Mouse (Mus musculus) midbrain, embryonic 12.5 days (tissue): ENCODE measurements around the gene Nfam1. TPM values are rescaled to one million over a fixed set of nuclear protein-coding genes. Genes with fewer than 3 reads are reported as not detected.
"Not testable (repeated sequence)": the region's sequence is repeated elsewhere in the genome, so short reads cannot be mapped to it uniquely, and the experiment has no call there.

Experiments
- ATAC-seq: fragments of 200-750 bp; cut with Nextera tagmentation; 2 replicates; pipeline ENCODE4 v1.8.0; 2017; ENCODE audit warnings: low read depth, moderate TSS enrichment, moderate library complexity; ENCODE audit not compliant: low FRiP score
- H3K27ac ChIP-seq: fragments of 300-500 bp; sonication (generic); replicated peaks from 2 replicates; pipeline ENCODE4 v1.5.1; 2016; ENCODE audit warnings: mild to moderate bottlenecking
- H3K27me3 ChIP-seq: fragments of 300-500 bp; sonication (generic); 2 replicates; pipeline ENCODE4 v1.6.1; 2016; ENCODE audit warnings: mild to moderate bottlenecking
- H3K36me3 ChIP-seq: fragments of 300-500 bp; sonication (generic); 2 replicates; pipeline ENCODE4 v1.6.1; 2016
- H3K4me1 ChIP-seq: fragments of 300-500 bp; sonication (generic); 2 replicates; pipeline ENCODE4 v1.6.1; 2016
- H3K4me2 ChIP-seq: fragments of 300-500 bp; sonication (generic); replicated peaks from 2 replicates; pipeline ENCODE4 v1.6.1; 2016; ENCODE audit warnings: mild to moderate bottlenecking, moderate library complexity
- H3K4me3 ChIP-seq: fragments of 300-500 bp; sonication (generic); 2 replicates; pipeline ENCODE4 v1.5.1; 2016; ENCODE audit warnings: mild to moderate bottlenecking
- H3K9ac ChIP-seq: fragments of 300-500 bp; sonication (generic); replicated peaks from 2 replicates; pipeline ENCODE4 v1.6.1; 2016; ENCODE audit warnings: mild to moderate bottlenecking, moderate library complexity
- H3K9me3 ChIP-seq: fragments of 300-500 bp; sonication (generic); 2 replicates; pipeline ENCODE4 v1.6.1; 2016; ENCODE audit warnings: mild to moderate bottlenecking
- WGBS: fragments of 180-500 bp; shearing (Covaris S2); methylation state at CpG from one replicate; pipeline ENCODE4 v1.1.7; 2016; 5-methylcytosine and 5-hydroxymethylcytosine counted together
- polyA plus RNA-seq: library from polyadenylated mRNA; unstranded; fragments of >200 nt; fragmentation: Nextera tagmentation; extraction: Ambion mirVana; gene quantifications from 2 replicates; pipeline ENCODE4 v1.2.1, GENCODE M21; 2016

The Nfam1 gene
- polyA plus RNA-seq, 1 experiment from 2014 or later, result 4.2 TPM

DNA sequence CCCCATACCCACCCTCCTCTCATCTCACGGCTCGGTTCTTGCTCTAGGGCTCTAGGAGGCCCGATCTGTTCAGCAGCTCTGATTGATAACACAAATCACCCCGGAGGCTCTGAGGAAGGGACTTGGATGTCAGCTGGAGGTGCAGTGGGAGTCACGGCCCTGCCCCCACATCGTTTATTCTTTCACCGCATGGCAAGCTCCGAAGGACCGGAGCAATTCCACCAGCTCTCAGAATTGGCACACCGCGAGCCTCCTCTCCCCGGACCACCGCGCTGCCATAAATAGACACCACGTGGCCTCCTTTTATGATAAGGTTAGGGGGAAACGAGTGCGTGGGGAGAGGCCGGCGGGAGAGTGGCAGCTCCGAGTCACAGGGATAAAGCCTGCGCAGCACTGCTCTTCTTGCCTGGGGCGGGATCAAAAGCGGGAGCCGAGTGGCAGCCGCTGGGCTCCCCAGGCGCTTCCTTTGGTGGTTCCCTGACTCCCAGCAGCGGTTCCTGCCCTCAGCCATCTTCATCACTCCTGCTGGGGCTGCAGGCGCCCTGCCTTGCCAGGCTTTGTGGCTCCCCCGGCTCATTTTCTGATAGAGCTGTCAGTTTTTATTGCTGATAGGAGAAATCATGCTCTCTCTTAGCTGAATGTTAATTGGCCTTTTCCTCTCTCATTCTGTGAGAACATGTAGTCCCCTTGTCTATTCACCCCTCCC, 23.4 kb upstream of the Nfam1 start:
- peak overlapping the region; percentile 64 for H3K4me2 ChIP-seq
- H3K36me3 ChIP-seq, result no peaks in the 10 kb centered on the region
- peak overlapping the region; percentile 85 for H3K27ac ChIP-seq
- H3K4me3 ChIP-seq, result peak overlapping the region; percentile 30
- peak; percentile 80 for ATAC-seq
- WGBS, result under 1% methylated on average over 29 of the region's 29 CpGs
- peaks cover 12% of the 10 kb centered on the region for H3K27me3 ChIP-seq
- no peaks in the 10 kb centered on the region for H3K9me3 ChIP-seq
- H3K4me1 ChIP-seq, result peaks cover 51% of the 10 kb centered on the region
- peak overlapping the region; percentile 45 for H3K9ac ChIP-seq

GRCm38 (mm10) chr15:83055569-83055968, 22.5 kb upstream of the Nfam1 start:
- Histone ChIP-seq H3K9me3 (no peaks in the 10 kb centered on the region), H3K9ac (no peak overlapping the region; the same call in 1 of the 2 replicates), H3K4me3 (no peak overlapping the region), H3K36me3 (no peaks in the 10 kb centered on the region), H3K27ac (peak overlapping the region; percentile 85), H3K4me1 (peaks cover 48% of the 10 kb centered on the region), H3K27me3 (peaks cover 15% of the 10 kb centered on the region), H3K4me2 (no peak overlapping the region)
- no peak for ATAC-seq
- 45% methylated on average over 5 of the region's 5 CpGs for WGBS

GRCm38 (mm10) chr15:83053261-83053660, 20.2 kb upstream of the Nfam1 start:
- Histone ChIP-seq H3K36me3 (no peaks in the 10 kb centered on the region), H3K9ac (no peak overlapping the region), H3K4me3 (no peak overlapping the region), H3K27ac (peak overlapping the region; percentile 26; the same call in 1 of the 2 replicates), H3K9me3 (no peaks in the 10 kb centered on the region), H3K4me2 (no peak overlapping the region), H3K27me3 (peaks cover 17% of the 10 kb centered on the region), H3K4me1 (peaks cover 35% of the 10 kb centered on the region)
- no peak for ATAC-seq
- 58% methylated on average over 11 of the region's 11 CpGs for WGBS

GRCm38 (mm10) chr15:83052341-83053104, 19.4 kb upstream of the Nfam1 start:
- no peak overlapping the region for H3K4me2 ChIP-seq
- WGBS, result 71% methylated on average over 6 of the region's 6 CpGs
- H3K9me3 ChIP-seq, result no peaks in the 10 kb centered on the region
- 0 out of 2 replicates have a peak overlapping the region, but pooled peaks have one; percentile 10 for H3K27ac ChIP-seq
- no peak overlapping the region for H3K4me3 ChIP-seq
- ATAC-seq, result no peak
- peaks cover 31% of the 10 kb centered on the region for H3K4me1 ChIP-seq
- H3K9ac ChIP-seq, result no peak overlapping the region
- no peaks in the 10 kb centered on the region for H3K36me3 ChIP-seq
- H3K27me3 ChIP-seq, result peaks cover 20% of the 10 kb centered on the region

- peaks cover 11% of the 10 kb centered on the region for H3K27me3 ChIP-seq
- H3K9me3 ChIP-seq, result peaks cover 4% of the 10 kb centered on the region; the same call in 1 of the 2 replicates
- H3K4me2 ChIP-seq, result no peak overlapping the region
- H3K36me3 ChIP-seq, result no peaks in the 10 kb centered on the region
- H3K27ac ChIP-seq, result no peak overlapping the region
- no peak for ATAC-seq
- peaks cover 22% of the 10 kb centered on the region for H3K4me1 ChIP-seq
- WGBS, result 89% methylated on average over 7 of the region's 7 CpGs
- H3K9ac ChIP-seq, result no peak overlapping the region
- no peak overlapping the region for H3K4me3 ChIP-seq
These were observed 13.6 kb upstream of the Nfam1 start for GRCm38 (mm10) chr15:83046730-83047129.

- H3K9me3 ChIP-seq, result peaks cover 4% of the 10 kb centered on the region; the same call in 1 of the 2 replicates
- H3K4me3 ChIP-seq, result no peak overlapping the region
- ATAC-seq, result no peak
- H3K4me1 ChIP-seq, result peaks cover 22% of the 10 kb centered on the region
- H3K4me2 ChIP-seq, result no peak overlapping the region
- H3K36me3 ChIP-seq, result no peaks in the 10 kb centered on the region
- no peak overlapping the region for H3K27ac ChIP-seq
- H3K27me3 ChIP-seq, result peaks cover 11% of the 10 kb centered on the region
- no peak overlapping the region for H3K9ac ChIP-seq
- WGBS, result 100% methylated on average over 3 of the region's 3 CpGs
These were observed 13.2 kb upstream of the Nfam1 start for GRCm38 (mm10) chr15:83046308-83046707.

GRCm38 (mm10) chr15:83045565-83045964, 12.5 kb upstream of the Nfam1 start:
- not testable (repeated sequence) for ATAC-seq, H3K4me3 ChIP-seq, H3K36me3 ChIP-seq, H3K27ac ChIP-seq, H3K27me3 ChIP-seq, H3K9me3 ChIP-seq, H3K9ac ChIP-seq, H3K4me2 ChIP-seq
- peaks cover 23% of the 10 kb centered on the region for H3K4me1 ChIP-seq
- 88% methylated on average over 5 of the region's 5 CpGs for WGBS

DNA sequence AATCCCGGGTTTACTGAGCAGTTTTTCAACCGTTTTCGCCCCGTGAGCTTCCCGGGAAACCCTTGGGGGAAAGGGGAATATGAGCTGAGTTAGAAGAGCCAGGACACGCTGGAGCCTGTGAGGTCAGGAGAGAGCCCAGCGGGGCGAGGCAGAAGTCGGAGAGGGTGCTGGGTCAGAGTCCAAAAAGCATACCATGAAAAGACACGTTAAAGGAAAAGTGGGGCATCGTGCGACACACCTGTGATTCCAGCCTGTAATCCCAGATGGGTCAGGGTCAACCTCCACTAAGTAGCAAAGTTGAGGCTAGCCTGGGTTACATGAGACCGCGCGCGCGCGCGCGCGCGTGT, 10.2 kb upstream of the Nfam1 start:
- peaks cover 27% of the 10 kb centered on the region for H3K27me3 ChIP-seq
- H3K4me1 ChIP-seq, result peaks cover 32% of the 10 kb centered on the region
- ATAC-seq, result no peak
- WGBS, result 64% methylated on average over 22 of the region's 22 CpGs
- peaks cover 4% of the 10 kb centered on the region; the same call in 1 of the 2 replicates for H3K9me3 ChIP-seq
- H3K36me3 ChIP-seq, result no peaks in the 10 kb centered on the region
- peak overlapping the region; percentile 43; the same call in 1 of the 2 replicates for H3K27ac ChIP-seq
- 0 out of 2 replicates have a peak overlapping the region, but pooled peaks have one; percentile 2 for H3K9ac ChIP-seq
- peak overlapping the region; percentile 42 for H3K4me2 ChIP-seq
- H3K4me3 ChIP-seq, result no peak overlapping the region

GRCm38 (mm10) chr15:83042655-83043361, 9.7 kb upstream of the Nfam1 start:
- peak; percentile 61 for ATAC-seq
- peak overlapping the region; percentile 42 for H3K4me2 ChIP-seq
- 2% methylated on average over 6 of the region's 6 CpGs for WGBS

GRCm38 (mm10) chr15:83040156-83040555, 7.0 kb upstream of the Nfam1 start:
- no peaks in the 10 kb centered on the region for H3K9me3 ChIP-seq
- H3K27ac ChIP-seq, result no peak overlapping the region
- no peak for ATAC-seq
- no peaks in the 10 kb centered on the region for H3K36me3 ChIP-seq
- H3K4me1 ChIP-seq, result peaks cover 43% of the 10 kb centered on the region
- peaks cover 47% of the 10 kb centered on the region for H3K27me3 ChIP-seq
- H3K4me3 ChIP-seq, result no peak overlapping the region
- WGBS, result 48% methylated on average over 2 of the region's 2 CpGs
- no peak overlapping the region for H3K9ac ChIP-seq
- no peak overlapping the region for H3K4me2 ChIP-seq

More at GRCm38 (mm10) chr15:83042655-83043361, 9.7 kb upstream of the Nfam1 start:
- peaks cover 4% of the 10 kb centered on the region; the same call in 1 of the 2 replicates for H3K9me3 ChIP-seq
- 0 out of 2 replicates have a peak overlapping the region, but pooled peaks have one; percentile 2 for H3K9ac ChIP-seq
- no peaks in the 10 kb centered on the region for H3K36me3 ChIP-seq
- H3K27me3 ChIP-seq, result peaks cover 28% of the 10 kb centered on the region
- H3K27ac ChIP-seq, result peak overlapping the region; percentile 43
- peaks cover 37% of the 10 kb centered on the region for H3K4me1 ChIP-seq
- H3K4me3 ChIP-seq, result no peak overlapping the region

- H3K27me3 ChIP-seq, result peaks cover 57% of the 10 kb centered on the region
- H3K4me2 ChIP-seq, result no peak overlapping the region
- no peaks in the 10 kb centered on the region for H3K36me3 ChIP-seq
- H3K27ac ChIP-seq, result no peak overlapping the region
- no peaks in the 10 kb centered on the region for H3K9me3 ChIP-seq
- H3K9ac ChIP-seq, result no peak overlapping the region
- no peak for ATAC-seq
- no peak overlapping the region for H3K4me3 ChIP-seq
- WGBS, result 69% methylated on average over 3 of the region's 3 CpGs
- peaks cover 50% of the 10 kb centered on the region for H3K4me1 ChIP-seq
These were observed 5.7 kb upstream of the Nfam1 start for GRCm38 (mm10) chr15:83038812-83039211.
